Mouse (Mus musculus) liver, embryonic 15.5 days (tissue): ENCODE data around the gene 4933402N03Rik. TPM values are rescaled to one million over a fixed set of nuclear protein-coding genes. Genes with fewer than 3 reads are reported as not detected.

Experiments used
- ATAC-seq: fragments of 200-750 bp; cut with Nextera tagmentation; 2 replicates; pipeline ENCODE4 v1.8.0; 2017; ENCODE audit warnings: moderate number of reproducible peaks, mild to moderate bottlenecking, moderate library complexity; ENCODE audit not compliant: insufficient read depth
- H3K27ac ChIP-seq: fragments of 300-500 bp; sonication (generic); replicated peaks from 2 replicates; pipeline ENCODE4 v1.5.1; 2015; ENCODE audit warnings: mild to moderate bottlenecking, inconsistent platforms
- H3K27me3 ChIP-seq: fragments of 300-500 bp; sonication (generic); 2 replicates; pipeline ENCODE4 v1.6.1; 2015; ENCODE audit warnings: mild to moderate bottlenecking, inconsistent platforms
- H3K36me3 ChIP-seq: fragments of 300-500 bp; sonication (generic); replicated peaks from 2 replicates; pipeline ENCODE4 v1.6.1; 2015; ENCODE audit warnings: moderate library complexity, mild to moderate bottlenecking, inconsistent platforms
- H3K4me1 ChIP-seq: fragments of 300-500 bp; sonication (generic); replicated peaks from 2 replicates; pipeline ENCODE4 v1.6.1; 2015; ENCODE audit warnings: inconsistent platforms
- H3K4me2 ChIP-seq: fragments of 300-500 bp; sonication (generic); 2 replicates; pipeline ENCODE4 v1.6.1; 2015; ENCODE audit warnings: moderate library complexity, mild to moderate bottlenecking, inconsistent platforms
- H3K4me3 ChIP-seq: fragments of 300-500 bp; sonication (generic); replicated peaks from 2 replicates; pipeline ENCODE4 v1.5.1; 2015; ENCODE audit warnings: mild to moderate bottlenecking, inconsistent platforms
- H3K9ac ChIP-seq: fragments of 300-500 bp; sonication (generic); 2 replicates; pipeline ENCODE4 v1.6.1; 2015; ENCODE audit warnings: moderate library complexity, mild to moderate bottlenecking, inconsistent platforms
- H3K9me3 ChIP-seq: fragments of 300-500 bp; sonication (generic); replicated peaks from 2 replicates; pipeline ENCODE4 v1.6.1; 2016; ENCODE audit warnings: inconsistent platforms
- WGBS: fragments of 180-500 bp; shearing (Covaris S2); methylation state at CpG from one replicate; pipeline ENCODE4 v1.1.7; 2015; ENCODE audit warnings: mixed read lengths; ENCODE audit not compliant: insufficient replicate concordance; 5-methylcytosine and 5-hydroxymethylcytosine counted together
- polyA plus RNA-seq: library from polyadenylated mRNA; unstranded; fragments of >200 nt; fragmentation: Nextera tagmentation; extraction: Ambion mirVana; gene quantifications from 2 replicates; pipeline ENCODE4 v1.2.1, GENCODE M21; 2015

4933402N03Rik gene
- polyA plus RNA-seq = not detected in 2 replicates

GRCm38 (mm10) chr7:131146214-131146613 lies at the start of gene 4933402N03Rik:
TSS of gene 4933402N03Rik (minus strand) at chr7:131146314.
- Histone ChIP-seq H3K4me1 (no peaks in the 10 kb centered on the region), H3K36me3 (no peaks in the 10 kb centered on the region), H3K9ac (no peak within 1 kb of the TSS), H3K9me3 (no peaks in the 10 kb centered on the region), H3K27ac (no peak within 1 kb of the TSS), H3K4me2 (no peak within 1 kb of the TSS), H3K27me3 (no peaks in the 10 kb centered on the region), H3K4me3 (no peak within 1 kb of the TSS)
- WGBS = 66% methylated on average over 2 of the region's 2 CpGs
- no peak for ATAC-seq

GRCm38 (mm10) chr7:131187996-131188395 lies 41.9 kb upstream of the 4933402N03Rik start:
- Histone ChIP-seq H3K4me1 (no peaks in the 10 kb centered on the region), H3K4me2 (no peak overlapping the region), H3K4me3 (no peak overlapping the region), H3K27ac (no peak overlapping the region), H3K36me3 (no peaks in the 10 kb centered on the region), H3K27me3 (no peaks in the 10 kb centered on the region), H3K9ac (no peak overlapping the region), H3K9me3 (no peaks in the 10 kb centered on the region)
- ATAC-seq = no peak
- WGBS = 81% methylated on average over 14 of the region's 14 CpGs

GRCm38 (mm10) chr7:131187047-131187446 lies 40.9 kb upstream of the 4933402N03Rik start:
- Histone ChIP-seq H3K9ac (no peak overlapping the region), H3K9me3 (no peaks in the 10 kb centered on the region), H3K27me3 (no peaks in the 10 kb centered on the region), H3K4me1 (no peaks in the 10 kb centered on the region), H3K4me2 (no peak overlapping the region), H3K4me3 (no peak overlapping the region), H3K36me3 (no peaks in the 10 kb centered on the region), H3K27ac (no peak overlapping the region)
- 55% methylated on average over 8 of the region's 8 CpGs for WGBS
- no peak for ATAC-seq

GRCm38 (mm10) chr7:131184339-131184738 lies 38.2 kb upstream of the 4933402N03Rik start:
- H3K36me3 ChIP-seq = no peaks in the 10 kb centered on the region
- no peaks in the 10 kb centered on the region for H3K27me3 ChIP-seq
- no peak overlapping the region for H3K4me3 ChIP-seq
- no peaks in the 10 kb centered on the region for H3K4me1 ChIP-seq
- no peaks in the 10 kb centered on the region for H3K9me3 ChIP-seq
- no peak for ATAC-seq
- no peak overlapping the region for H3K9ac ChIP-seq
- 48% methylated on average over 8 of the region's 8 CpGs for WGBS
- no peak overlapping the region for H3K27ac ChIP-seq
- no peak overlapping the region for H3K4me2 ChIP-seq

GRCm38 (mm10) chr7:131182685-131183084 lies 36.6 kb upstream of the 4933402N03Rik start:
- no peak overlapping the region for H3K27ac ChIP-seq
- no peak overlapping the region for H3K9ac ChIP-seq
- H3K4me2 ChIP-seq = no peak overlapping the region
- WGBS = 27% methylated on average over 4 of the region's 4 CpGs
- no peak for ATAC-seq
- no peak overlapping the region for H3K4me3 ChIP-seq
- no peaks in the 10 kb centered on the region for H3K9me3 ChIP-seq
- no peaks in the 10 kb centered on the region for H3K27me3 ChIP-seq
- no peaks in the 10 kb centered on the region for H3K36me3 ChIP-seq
- H3K4me1 ChIP-seq = no peaks in the 10 kb centered on the region

GRCm38 (mm10) chr7:131174121-131174520 lies 28.0 kb upstream of the 4933402N03Rik start, which contains the start of gene 5430419D17Rik:
TSS of gene 5430419D17Rik (plus strand) at chr7:131174402.
- no peaks in the 10 kb centered on the region for H3K27me3 ChIP-seq
- H3K4me2 ChIP-seq = no peak within 1 kb of the TSS
- WGBS = 66% methylated on average over 9 of the region's 9 CpGs
- H3K4me3 ChIP-seq = no peak within 1 kb of the TSS
- H3K9me3 ChIP-seq = no peaks in the 10 kb centered on the region
- H3K4me1 ChIP-seq = no peaks in the 10 kb centered on the region
- no peak for ATAC-seq
- no peak within 1 kb of the TSS for H3K9ac ChIP-seq
- no peaks in the 10 kb centered on the region for H3K36me3 ChIP-seq
- no peak within 1 kb of the TSS for H3K27ac ChIP-seq

GRCm38 (mm10) chr7:131169099-131169498 lies 23.0 kb upstream of the 4933402N03Rik start:
- Histone ChIP-seq H3K27me3 (no peaks in the 10 kb centered on the region), H3K9me3 (no peaks in the 10 kb centered on the region), H3K4me1 (no peaks in the 10 kb centered on the region), H3K27ac (no peak overlapping the region), H3K4me3 (no peak overlapping the region), H3K9ac (no peak overlapping the region), H3K36me3 (no peaks in the 10 kb centered on the region), H3K4me2 (no peak overlapping the region)
- WGBS = 12% methylated on average over 2 of the region's 2 CpGs
- no peak for ATAC-seq

- H3K4me3 ChIP-seq = no peak overlapping the region
- no peak for ATAC-seq
- no peaks in the 10 kb centered on the region for H3K4me1 ChIP-seq
- H3K27ac ChIP-seq = no peak overlapping the region
- 43% methylated on average over 3 of the region's 3 CpGs for WGBS
- no peak overlapping the region for H3K4me2 ChIP-seq
- no peaks in the 10 kb centered on the region for H3K36me3 ChIP-seq
- H3K27me3 ChIP-seq = no peaks in the 10 kb centered on the region
- no peaks in the 10 kb centered on the region for H3K9me3 ChIP-seq
- H3K9ac ChIP-seq = no peak overlapping the region
These were observed 21.7 kb upstream of the 4933402N03Rik start for GRCm38 (mm10) chr7:131167771-131168170.

- H3K4me1 ChIP-seq = no peaks in the 10 kb centered on the region
- H3K9ac ChIP-seq = no peak overlapping the region
- no peaks in the 10 kb centered on the region for H3K36me3 ChIP-seq
- no peak overlapping the region for H3K4me3 ChIP-seq
- 38% methylated on average over 7 of the region's 7 CpGs for WGBS
- no peak overlapping the region for H3K4me2 ChIP-seq
- no peaks in the 10 kb centered on the region for H3K27me3 ChIP-seq
- H3K9me3 ChIP-seq = no peaks in the 10 kb centered on the region
- ATAC-seq = no peak
- no peak overlapping the region for H3K27ac ChIP-seq
These were observed 16.1 kb upstream of the 4933402N03Rik start for GRCm38 (mm10) chr7:131162251-131162650.

- H3K27me3 ChIP-seq = no peaks in the 10 kb centered on the region
- H3K4me1 ChIP-seq = no peaks in the 10 kb centered on the region
- no peak overlapping the region for H3K4me2 ChIP-seq
- ATAC-seq = no peak
- H3K9ac ChIP-seq = no peak overlapping the region
- no peak overlapping the region for H3K27ac ChIP-seq
- WGBS = 19% methylated on average over 5 of the region's 5 CpGs
- H3K4me3 ChIP-seq = no peak overlapping the region
- no peaks in the 10 kb centered on the region for H3K36me3 ChIP-seq
- no peaks in the 10 kb centered on the region for H3K9me3 ChIP-seq
These were observed 6.9 kb upstream of the 4933402N03Rik start for GRCm38 (mm10) chr7:131153044-131153443.

GRCm38 (mm10) chr7:131150179-131150578 lies 4.1 kb upstream of the 4933402N03Rik start:
- WGBS = 68% methylated on average over 3 of the region's 3 CpGs
- Histone ChIP-seq H3K27me3 (no peaks in the 10 kb centered on the region), H3K4me3 (no peak overlapping the region), H3K4me2 (no peak overlapping the region), H3K4me1 (no peaks in the 10 kb centered on the region), H3K9ac (no peak overlapping the region), H3K36me3 (no peaks in the 10 kb centered on the region), H3K9me3 (no peaks in the 10 kb centered on the region), H3K27ac (no peak overlapping the region)
- ATAC-seq = no peak

GRCm38 (mm10) chr7:131133181-131133580 lies 12.9 kb downstream of the 4933402N03Rik start:
- Histone ChIP-seq H3K27ac (no peak overlapping the region), H3K36me3 (no peaks in the 10 kb centered on the region), H3K27me3 (no peaks in the 10 kb centered on the region), H3K4me1 (no peaks in the 10 kb centered on the region), H3K4me3 (no peak overlapping the region), H3K9ac (no peak overlapping the region), H3K9me3 (no peaks in the 10 kb centered on the region), H3K4me2 (no peak overlapping the region)
- ATAC-seq = no peak
- WGBS = 47% methylated on average over 3 of the region's 3 CpGs
